Mouse (Mus musculus) heart, embryonic 11.5 days (tissue): Measurements from ENCODE around the gene C1qtnf3. TPM values are rescaled to one million over a fixed set of nuclear protein-coding genes. Genes with fewer than 3 reads are reported as not detected.

Source experiments
- ATAC-seq: fragments of 200-750 bp; cut with Nextera tagmentation; replicated peaks from 2 replicates; pipeline ENCODE4 v1.8.0; 2017; ENCODE audit warnings: moderate library complexity; ENCODE audit not compliant: insufficient number of reproducible peaks, low FRiP score, low TSS enrichment
- H3K27ac ChIP-seq: fragments of 300-500 bp; sonication (generic); 2 replicates; pipeline ENCODE4 v1.5.1; 2014; ENCODE audit warnings: mild to moderate bottlenecking, low read depth, low read length
- H3K27me3 ChIP-seq: fragments of 300-500 bp; sonication (generic); 2 replicates; pipeline ENCODE4 v1.6.1; 2014; ENCODE audit warnings: mild to moderate bottlenecking, low read length, mixed read lengths; ENCODE audit not compliant: control insufficient read depth, insufficient read depth
- H3K36me3 ChIP-seq: fragments of 300-500 bp; sonication (generic); 2 replicates; pipeline ENCODE4 v1.6.1; 2014; ENCODE audit warnings: mild to moderate bottlenecking, low read length, moderate library complexity, mixed read lengths; ENCODE audit not compliant: control insufficient read depth, insufficient read depth
- H3K4me1 ChIP-seq: fragments of 300-500 bp; sonication (generic); 2 replicates; pipeline ENCODE4 v1.6.1; 2014; ENCODE audit warnings: low read length; ENCODE audit not compliant: control insufficient read depth, insufficient read depth
- H3K4me2 ChIP-seq: fragments of 300-500 bp; sonication (generic); 2 replicates; pipeline ENCODE4 v1.6.1; 2014; ENCODE audit warnings: mild to moderate bottlenecking, moderate library complexity
- H3K4me3 ChIP-seq: fragments of 300-500 bp; sonication (generic); 2 replicates; pipeline ENCODE4 v1.5.1; 2014; ENCODE audit warnings: low read depth, low read length
- H3K9ac ChIP-seq: fragments of 300-500 bp; sonication (generic); 2 replicates; pipeline ENCODE4 v1.6.1; 2014; ENCODE audit warnings: mild to moderate bottlenecking, low read depth, low read length, moderate library complexity
- H3K9me3 ChIP-seq: fragments of 300-500 bp; sonication (generic); replicated peaks from 2 replicates; pipeline ENCODE4 v1.6.1; 2016; ENCODE audit warnings: low read length; ENCODE audit not compliant: control insufficient read depth
- WGBS: fragments of 180-500 bp; shearing (Covaris S2); extraction: QIAGEN DNeasy Blood & Tissue Kit; methylation state at CpG from one replicate; pipeline ENCODE4 v1.1.7; 2014; ENCODE audit not compliant: insufficient replicate concordance; 5-methylcytosine and 5-hydroxymethylcytosine counted together
- polyA plus RNA-seq: library from polyadenylated mRNA; unstranded; fragments of >200 nt; fragmentation: Nextera tagmentation; extraction: Ambion mirVana; gene quantifications from 2 replicates; pipeline ENCODE4 v1.2.1, GENCODE M21; 2014

Gene C1qtnf3
- polyA plus RNA-seq, 1 experiment from 2014 or later = 0.19 TPM

GRCm38 (mm10) chr15:10953465-10953864 is 1.3 kb downstream of the C1qtnf3 start:
- no peak overlapping the region for H3K9ac ChIP-seq
- 54% methylated on average over 1 of the region's 1 CpGs for WGBS
- no peak overlapping the region for H3K27ac ChIP-seq
- no peak for ATAC-seq
- no peaks in the 10 kb centered on the region for H3K27me3 ChIP-seq
- no peaks in the 10 kb centered on the region for H3K4me1 ChIP-seq
- no peaks in the 10 kb centered on the region for H3K36me3 ChIP-seq
- no peak overlapping the region for H3K4me3 ChIP-seq
- H3K9me3 ChIP-seq = no peaks in the 10 kb centered on the region
- H3K4me2 ChIP-seq = no peak overlapping the region

DNA sequence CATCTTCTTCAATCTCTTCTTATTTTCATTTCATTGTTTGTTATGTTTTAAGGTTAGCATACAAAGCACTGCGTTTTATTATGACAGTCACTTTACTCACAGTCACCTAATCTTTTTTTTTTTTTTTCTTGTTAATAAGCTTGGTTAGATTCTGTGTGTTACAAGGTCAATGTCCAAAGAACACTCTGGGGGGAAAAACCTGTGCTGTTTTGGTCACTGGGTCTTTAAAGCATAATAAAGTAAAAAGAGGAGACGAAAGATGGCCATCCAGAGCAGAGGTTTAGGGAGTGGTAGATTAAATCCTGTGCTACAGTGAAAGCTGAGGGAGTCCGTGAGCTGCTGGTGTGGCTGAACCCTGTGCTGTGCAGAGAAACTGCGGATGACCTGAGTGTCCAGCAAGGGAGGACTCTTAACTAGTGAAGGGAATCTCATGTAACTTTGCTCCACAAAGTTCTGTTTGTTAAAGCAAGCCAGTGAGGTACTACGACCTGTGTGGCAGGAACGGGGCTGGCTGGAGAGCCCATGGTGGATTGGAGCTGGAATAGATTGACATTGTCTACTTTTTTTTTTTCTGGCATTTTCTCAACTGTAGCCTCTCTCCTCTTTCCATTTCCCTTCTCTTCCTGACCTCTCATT is 2.4 kb downstream of the C1qtnf3 start:
- no peak overlapping the region for H3K4me3 ChIP-seq
- H3K36me3 ChIP-seq = no peaks in the 10 kb centered on the region
- no peaks in the 10 kb centered on the region for H3K4me1 ChIP-seq
- no peak overlapping the region for H3K9ac ChIP-seq
- H3K27me3 ChIP-seq = no peaks in the 10 kb centered on the region
- no peak overlapping the region for H3K4me2 ChIP-seq
- ATAC-seq = no peak
- 77% methylated on average over 6 of the region's 6 CpGs for WGBS
- H3K27ac ChIP-seq = no peak overlapping the region
- no peaks in the 10 kb centered on the region for H3K9me3 ChIP-seq

DNA sequence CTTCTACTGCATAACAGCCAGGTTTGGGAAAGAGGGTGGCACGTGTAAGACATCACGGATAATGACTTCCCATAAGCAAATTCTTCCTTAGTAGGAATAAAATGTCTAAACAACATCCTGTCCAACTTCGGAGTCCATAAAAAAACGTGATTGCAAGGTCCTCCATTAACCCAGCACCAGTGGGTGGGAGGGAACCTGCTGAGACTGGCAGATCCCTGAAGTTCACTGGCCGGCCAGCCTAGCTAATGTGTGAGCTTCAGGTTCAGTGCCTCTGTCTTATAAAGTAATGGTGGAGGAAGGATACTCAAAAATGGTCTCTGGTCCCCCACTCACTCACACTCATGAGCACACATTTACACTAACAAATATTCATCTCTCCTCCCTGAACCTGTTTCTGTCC is 3.0 kb downstream of the C1qtnf3 start:
- H3K27ac ChIP-seq = no peak overlapping the region
- 63% methylated on average over 5 of the region's 5 CpGs for WGBS
- no peak overlapping the region for H3K4me3 ChIP-seq
- H3K4me1 ChIP-seq = no peaks in the 10 kb centered on the region
- H3K9ac ChIP-seq = no peak overlapping the region
- no peaks in the 10 kb centered on the region for H3K9me3 ChIP-seq
- ATAC-seq = no peak
- H3K36me3 ChIP-seq = no peaks in the 10 kb centered on the region
- no peak overlapping the region for H3K4me2 ChIP-seq
- H3K27me3 ChIP-seq = no peaks in the 10 kb centered on the region

DNA sequence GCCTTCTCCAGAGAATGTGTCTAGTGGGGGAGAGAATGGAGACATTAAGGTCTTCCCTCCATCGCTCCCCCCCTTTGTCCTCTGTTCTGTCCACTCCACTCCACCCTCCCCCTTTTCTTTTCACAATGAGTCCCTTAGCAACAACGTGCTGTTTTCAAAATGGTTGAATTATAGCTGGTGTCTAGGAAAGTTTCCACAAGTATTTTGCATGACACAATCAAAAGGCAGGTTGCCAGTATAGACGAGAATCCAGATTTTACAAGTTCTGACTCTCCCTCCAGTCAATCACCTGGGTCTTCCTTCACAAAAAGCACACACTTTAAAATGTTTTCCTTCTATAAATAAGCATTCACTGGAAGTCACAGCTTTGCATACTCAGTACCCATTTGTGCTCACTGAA is 4.6 kb downstream of the C1qtnf3 start:
- H3K4me3 ChIP-seq = no peak overlapping the region
- H3K9me3 ChIP-seq = no peaks in the 10 kb centered on the region
- no peak overlapping the region for H3K4me2 ChIP-seq
- H3K27me3 ChIP-seq = no peaks in the 10 kb centered on the region
- no peaks in the 10 kb centered on the region for H3K4me1 ChIP-seq
- no peaks in the 10 kb centered on the region for H3K36me3 ChIP-seq
- ATAC-seq = no peak
- no peak overlapping the region for H3K9ac ChIP-seq
- 64% methylated on average over 3 of the region's 3 CpGs for WGBS
- no peak overlapping the region for H3K27ac ChIP-seq

DNA sequence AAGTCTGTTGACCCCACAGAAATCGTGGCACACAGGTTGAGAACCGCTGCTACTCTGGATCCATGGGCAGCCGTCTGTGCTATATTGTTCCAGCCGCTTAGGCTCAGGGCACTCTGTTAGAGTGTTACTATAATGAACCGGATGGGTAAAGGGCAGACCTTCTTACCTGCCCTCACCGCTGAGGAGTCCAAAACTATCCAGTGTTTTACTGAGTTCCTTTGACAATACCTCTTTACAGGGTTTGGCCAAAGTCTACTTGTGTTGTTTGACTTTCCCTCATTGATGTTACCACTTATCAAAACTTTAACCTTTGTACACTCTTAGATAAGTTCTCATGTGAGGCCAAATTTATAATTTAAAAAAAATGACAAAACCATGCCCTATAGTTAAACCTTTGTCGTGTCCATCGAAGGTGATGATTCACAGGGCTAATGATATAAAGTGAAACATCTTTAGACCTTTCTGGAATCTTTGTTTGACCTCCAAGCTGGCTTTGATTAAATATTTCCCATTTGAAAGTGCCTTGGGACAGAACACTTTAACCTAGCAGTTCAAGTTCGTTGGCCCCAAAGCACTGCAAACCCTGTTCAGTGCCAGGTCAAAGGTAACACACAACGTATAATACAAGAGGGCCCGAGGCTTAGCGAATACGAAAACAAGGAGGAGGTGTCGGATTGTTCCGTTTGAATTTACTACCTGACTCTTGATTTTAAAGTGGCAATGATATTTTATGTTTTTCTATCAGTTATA is 7.3 kb downstream of the C1qtnf3 start:
- H3K36me3 ChIP-seq = no peaks in the 10 kb centered on the region
- no peak overlapping the region for H3K4me3 ChIP-seq
- H3K4me1 ChIP-seq = no peaks in the 10 kb centered on the region
- H3K27me3 ChIP-seq = no peaks in the 10 kb centered on the region
- no peak overlapping the region for H3K4me2 ChIP-seq
- ATAC-seq = no peak
- H3K9me3 ChIP-seq = no peaks in the 10 kb centered on the region
- 85% methylated on average over 15 of the region's 15 CpGs for WGBS
- no peak overlapping the region for H3K27ac ChIP-seq
- H3K9ac ChIP-seq = no peak overlapping the region

DNA sequence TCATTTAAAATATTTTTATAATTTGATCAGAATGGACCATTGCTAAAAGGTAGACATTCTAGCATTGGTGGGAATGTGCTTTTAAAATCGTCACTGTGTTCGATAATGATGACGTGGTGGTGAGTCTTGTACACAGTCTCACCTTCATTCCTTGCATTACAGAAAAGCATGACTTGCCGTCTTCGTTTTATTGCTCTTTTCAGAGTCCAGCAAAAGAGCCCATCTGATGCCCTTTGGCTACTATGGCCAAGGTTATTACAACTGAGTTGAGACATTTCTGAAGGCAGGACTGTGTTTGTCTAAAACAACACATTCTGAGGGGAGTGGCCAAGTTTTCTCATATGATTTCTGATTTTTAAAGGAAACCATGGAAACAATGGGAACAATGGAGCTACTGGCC is 8.1 kb downstream of the C1qtnf3 start:
- Histone ChIP-seq H3K27me3 (no peaks in the 10 kb centered on the region), H3K9me3 (no peaks in the 10 kb centered on the region)
- WGBS = 89% methylated on average over 5 of the region's 5 CpGs

DNA sequence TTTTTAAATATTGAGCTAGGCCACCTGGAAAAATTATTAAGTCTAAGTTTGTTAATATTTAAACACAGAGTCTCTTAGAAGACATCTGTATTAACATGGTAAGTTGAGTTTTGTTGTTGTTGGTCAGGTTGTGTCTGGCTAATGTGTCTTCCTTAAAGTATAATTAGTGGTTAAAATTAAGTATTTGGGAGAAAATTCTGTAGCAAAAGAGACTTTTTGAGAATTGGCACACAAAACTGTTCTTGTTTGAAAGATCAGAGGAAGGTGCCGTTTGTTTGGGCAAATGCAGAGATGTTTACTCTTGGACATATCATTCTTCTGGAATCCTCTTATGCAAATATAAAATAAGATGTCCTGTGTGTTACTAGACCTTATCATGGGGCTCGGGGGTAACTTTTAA is 10.5 kb downstream of the C1qtnf3 start:
- Histone ChIP-seq H3K9ac (no peak overlapping the region), H3K27ac (no peak overlapping the region), H3K27me3 (no peaks in the 10 kb centered on the region), H3K9me3 (no peaks in the 10 kb centered on the region), H3K4me3 (no peak overlapping the region), H3K4me2 (no peak overlapping the region), H3K4me1 (no peaks in the 10 kb centered on the region), H3K36me3 (no peaks in the 10 kb centered on the region)
- 73% methylated on average over 2 of the region's 2 CpGs for WGBS
- ATAC-seq = no peak

More for the DNA sequence above, 8.1 kb downstream of the C1qtnf3 start:
- no peak overlapping the region for H3K4me3 ChIP-seq
- H3K4me1 ChIP-seq = no peaks in the 10 kb centered on the region
- H3K27ac ChIP-seq = no peak overlapping the region
- no peaks in the 10 kb centered on the region for H3K36me3 ChIP-seq
- ATAC-seq = no peak
- no peak overlapping the region for H3K9ac ChIP-seq
- H3K4me2 ChIP-seq = no peak overlapping the region

- Histone ChIP-seq H3K36me3 (no peaks in the 10 kb centered on the region), H3K4me3 (no peak overlapping the region), H3K9me3 (no peaks in the 10 kb centered on the region), H3K27ac (no peak overlapping the region), H3K9ac (no peak overlapping the region), H3K4me2 (no peak overlapping the region), H3K27me3 (no peaks in the 10 kb centered on the region), H3K4me1 (no peaks in the 10 kb centered on the region)
- ATAC-seq = no peak
- 67% methylated on average over 3 of the region's 3 CpGs for WGBS
Measured at GRCm38 (mm10) chr15:10969439-10969838, 17.3 kb downstream of the C1qtnf3 start.

- no peak overlapping the region for H3K9ac ChIP-seq
- H3K4me3 ChIP-seq = no peak overlapping the region
- no peaks in the 10 kb centered on the region for H3K27me3 ChIP-seq
- H3K36me3 ChIP-seq = no peaks in the 10 kb centered on the region
- H3K9me3 ChIP-seq = no peaks in the 10 kb centered on the region
- no peak overlapping the region for H3K4me2 ChIP-seq
- no peaks in the 10 kb centered on the region for H3K4me1 ChIP-seq
- no peak for ATAC-seq
- WGBS = 78% methylated on average over 5 of the region's 5 CpGs
- no peak overlapping the region for H3K27ac ChIP-seq
Measured at GRCm38 (mm10) chr15:10970777-10971176, 18.6 kb downstream of the C1qtnf3 start.
